Mouse (Mus musculus) lung, postnatal 10 days (tissue): ENCODE measurements around the gene Myh3.

Experiments
- DNase-seq: peaks from one replicate; pipeline ENCODE4 v3.0.0; 2021

The Myh3 gene

GRCm38 (mm10) chr11:67145482-67146408, 67.6 kb downstream of the Myh3 start:
- DNase-seq = no peak

- DNase-seq = no peak
These were observed 68.5 kb downstream of the Myh3 start for GRCm38 (mm10) chr11:67146409-67147282.

- DNase-seq = no peak
These were observed 69.3 kb downstream of the Myh3 start for GRCm38 (mm10) chr11:67147283-67147921.

- no peak for DNase-seq
These were observed 70.3 kb downstream of the Myh3 start for GRCm38 (mm10) chr11:67148286-67149012.

DNA sequence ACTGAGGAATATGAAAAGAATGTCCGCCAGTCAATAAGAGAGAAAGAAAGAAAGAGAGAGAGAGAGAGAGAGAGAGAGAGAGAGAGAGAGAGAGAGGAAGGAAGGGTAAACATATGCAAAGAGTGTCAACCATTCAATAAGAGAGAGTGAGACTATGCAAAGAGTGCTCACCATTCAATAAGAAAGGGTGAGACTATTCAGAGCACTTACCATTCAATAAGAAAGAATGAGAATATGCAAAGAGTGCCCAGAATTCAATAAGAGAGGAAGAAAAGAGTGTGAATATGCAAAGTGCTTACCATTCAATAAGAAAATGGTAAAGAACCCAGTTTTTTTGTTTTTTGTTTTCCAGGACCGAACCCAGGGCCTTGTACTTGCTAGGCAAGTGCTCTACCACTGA, 72.1 kb downstream of the Myh3 start:
- DNase-seq = no peak

GRCm38 (mm10) chr11:67151159-67151558, 73.1 kb downstream of the Myh3 start:
- DNase-seq = no peak
